Mouse (Mus musculus): ENCODE data around the gene Mef2c. TPM values are rescaled to one million over a fixed set of nuclear protein-coding genes. Genes with fewer than 3 reads are reported as not detected.

Mef2c gene
- total and polyA plus RNA-seq, 3 experiments, result 99.9 to 159 (median 107) TPM

DNA sequence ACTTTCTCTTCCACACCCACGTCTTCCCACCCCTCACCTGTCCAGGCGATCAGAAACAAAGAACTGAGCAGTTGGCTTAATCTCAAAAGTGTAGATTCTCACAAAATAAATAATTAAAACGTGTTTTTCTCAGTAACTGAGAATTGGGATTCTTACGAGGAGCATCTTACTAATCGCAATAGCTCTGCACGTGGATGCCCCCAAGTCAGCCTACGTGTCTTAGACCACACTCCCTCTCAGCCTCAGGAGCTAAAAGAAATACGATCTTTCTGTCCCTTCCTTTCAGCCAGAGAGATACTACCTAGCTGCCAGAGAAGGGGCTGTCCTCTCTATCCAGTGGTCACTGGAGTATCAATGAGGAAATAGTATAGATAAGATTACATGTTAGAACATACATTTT lies 106.3 kb downstream of the Mef2c start:
- Histone ChIP-seq H3K36me3 (replicated peaks in 1 of 2; ENCODE audit: control insufficient read depth in 1 of 2, insufficient read depth in 1 of 2, low read length in 1 of 2) (peaks cover 5 to 35% of the 10 kb centered on the region in 2 experiments), H3K4me3 (replicated peaks in 1 of 3; ENCODE audit: low read depth in 2 of 3, low read length in 2 of 3, poor library complexity in 1 of 3) (peak overlapping the region in 1 of 3 experiments; percentile 28), H3K9me3 (replicated peaks; ENCODE audit: low read length) (no peaks in the 10 kb centered on the region), H3K4me1 (ENCODE audit: control insufficient read depth in 1 of 2, insufficient read depth in 2 of 2) (peaks cover 13 to 55% of the 10 kb centered on the region in 2 experiments), H3K27ac (ENCODE audit: insufficient read depth, low read depth) (peak overlapping the region; percentile 100), H3K9ac (ENCODE audit: insufficient read depth, low read depth) (peak overlapping the region; percentile 92), H3K27me3 (replicated peaks) (no peaks in the 10 kb centered on the region), H3K79me2 (replicated peaks; ENCODE audit: control insufficient read depth, extremely low read depth, insufficient read depth, poor library complexity, severe bottlenecking) (peaks cover 32% of the 10 kb centered on the region), H3K4me2 (ENCODE audit: insufficient read depth, low read depth, poor library complexity, severe bottlenecking) (peak overlapping the region; percentile 97)
- no peak for DNase-seq (ENCODE audit: extremely low read depth)
- TF ChIP-seq E2F4 (IDR thresholded peaks at IDR 0.05; ENCODE audit: insufficient replicate concordance, low read depth, low read length), result no peak
- no peak for TF ChIP-seq SIN3A (IDR thresholded peaks at IDR 0.05; ENCODE audit: low read length)
- TF ChIP-seq MYC (IDR thresholded peaks at IDR 0.05; ENCODE audit: low read depth, low read length), result peak; percentile 65; the same call in 1 of the 2 replicates
- TF ChIP-seq BHLHE40 (IDR thresholded peaks at IDR 0.05; ENCODE audit: low read depth, low read length), result peak; percentile 53
- 0 out of 2 replicates have a peak, but pooled peaks have one; percentile 14 for TF ChIP-seq TBP (conservative IDR thresholded peaks at IDR 0.05; ENCODE audit: low read depth, low read length)
- TF ChIP-seq KAT2A (IDR thresholded peaks at IDR 0.05; ENCODE audit: insufficient replicate concordance, low read length), result no peak
- TF ChIP-seq TCF12 (IDR thresholded peaks at IDR 0.05; ENCODE audit: low read depth, low read length), result no peak
- dilution Hi-C loops (cut with MboI; ENCODE audit: extremely low pct_ligation_motif_present, extremely low pct_unique_long_range_greater_than_20kb, low sequenced_read_pairs) (no loop called here), in situ Hi-C loops (cut with MboI; ENCODE audit: low pct_ligation_motif_present, low pct_unique_long_range_greater_than_20kb, low sequenced_read_pairs) (no loop called here)

DNA sequence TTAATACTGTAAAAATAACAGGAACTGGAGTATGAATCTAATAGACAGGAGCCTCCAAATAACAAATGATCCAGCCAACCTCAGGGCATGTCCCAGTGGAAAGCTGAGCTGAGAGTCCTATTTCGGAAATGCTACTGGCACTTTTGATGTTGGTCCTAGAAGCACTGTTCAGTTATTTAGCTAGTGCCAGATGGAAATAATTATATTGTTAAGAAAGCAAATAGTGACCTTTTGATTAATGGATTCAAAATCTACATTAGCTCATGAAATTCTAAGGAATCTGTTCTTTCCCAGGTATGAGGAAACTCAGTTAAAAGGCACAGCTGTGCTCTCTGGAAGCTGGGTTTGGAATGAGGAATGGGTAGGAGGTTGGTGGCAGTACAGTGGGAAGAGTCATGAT lies 108.4 kb downstream of the Mef2c start:
- peaks cover 33% of the 10 kb centered on the region for H3K79me2 ChIP-seq (replicated peaks; ENCODE audit: control insufficient read depth, extremely low read depth, insufficient read depth, poor library complexity, severe bottlenecking)
- TF ChIP-seq ZMIZ1 (IDR thresholded peaks at IDR 0.05; ENCODE audit: low read depth, low read length), result no peak
- in situ Hi-C loops (cut with MboI; ENCODE audit: low pct_ligation_motif_present, low pct_unique_long_range_greater_than_20kb, low sequenced_read_pairs), result no loop called here
- peaks cover 5 to 50% of the 10 kb centered on the region in 2 experiments for H3K36me3 ChIP-seq (replicated peaks in 1 of 2; ENCODE audit: control insufficient read depth in 1 of 2, insufficient read depth in 1 of 2, low read length in 1 of 2)
- no peaks in the 10 kb centered on the region for H3K9me3 ChIP-seq (replicated peaks; ENCODE audit: low read length)
- dilution Hi-C loops (cut with MboI; ENCODE audit: extremely low pct_ligation_motif_present, extremely low pct_unique_long_range_greater_than_20kb, low sequenced_read_pairs), result no loop called here
- H3K9ac ChIP-seq (ENCODE audit: insufficient read depth, low read depth), result no peak overlapping the region
- no peaks in the 10 kb centered on the region for H3K27me3 ChIP-seq (replicated peaks)
- no peak overlapping the region for H3K27ac ChIP-seq (ENCODE audit: insufficient read depth, low read depth)
- H3K4me1 ChIP-seq (ENCODE audit: control insufficient read depth in 1 of 2, insufficient read depth in 2 of 2), result peaks cover 13 to 36% of the 10 kb centered on the region in 2 experiments
- no peak overlapping the region for H3K4me2 ChIP-seq (ENCODE audit: insufficient read depth, low read depth, poor library complexity, severe bottlenecking)
- H3K4me3 ChIP-seq (replicated peaks in 1 of 3; ENCODE audit: low read depth in 2 of 3, low read length in 2 of 3, poor library complexity in 1 of 3), result no peak overlapping the region
- no peak for DNase-seq (ENCODE audit: extremely low read depth)

DNA sequence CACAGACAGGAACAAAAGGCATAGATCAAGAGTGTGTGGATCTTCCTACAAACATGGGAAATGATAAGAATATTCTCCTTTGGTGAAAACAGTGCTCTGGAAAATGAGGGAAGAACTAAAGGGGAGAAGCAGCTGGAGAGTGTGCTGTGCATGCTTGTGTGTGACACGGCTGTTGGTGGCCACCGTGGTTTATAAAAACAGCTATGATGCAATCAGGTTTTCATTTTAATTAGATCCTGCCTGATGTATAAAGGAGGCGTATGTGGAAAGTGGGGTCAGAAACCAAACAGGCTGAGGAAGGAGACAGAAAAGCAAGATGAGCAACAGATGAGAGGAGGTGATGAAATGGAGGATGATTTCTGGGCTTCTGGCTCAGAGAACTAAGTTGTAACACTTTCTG lies 112.0 kb downstream of the Mef2c start:
- dilution Hi-C loops (cut with MboI; ENCODE audit: extremely low pct_ligation_motif_present, extremely low pct_unique_long_range_greater_than_20kb, low sequenced_read_pairs), result no loop called here

More for the DNA sequence above, 112.0 kb downstream of the Mef2c start:
- H3K4me1 ChIP-seq (ENCODE audit: control insufficient read depth in 1 of 2, insufficient read depth in 2 of 2), result peaks cover 6% of the 10 kb centered on the region in 2 experiments; a peak in 2 of 4 replicates
- H3K36me3 ChIP-seq (replicated peaks in 1 of 2; ENCODE audit: control insufficient read depth in 1 of 2, insufficient read depth in 1 of 2, low read length in 1 of 2), result peaks cover 16 to 81% of the 10 kb centered on the region in 2 experiments
- H3K27me3 ChIP-seq (replicated peaks), result no peaks in the 10 kb centered on the region
- H3K27ac ChIP-seq (ENCODE audit: insufficient read depth, low read depth), result no peak overlapping the region
- H3K9ac ChIP-seq (ENCODE audit: insufficient read depth, low read depth), result no peak overlapping the region
- peaks cover 24% of the 10 kb centered on the region for H3K79me2 ChIP-seq (replicated peaks; ENCODE audit: control insufficient read depth, extremely low read depth, insufficient read depth, poor library complexity, severe bottlenecking)
- no peak overlapping the region for H3K4me2 ChIP-seq (ENCODE audit: insufficient read depth, low read depth, poor library complexity, severe bottlenecking)
- H3K9me3 ChIP-seq (replicated peaks; ENCODE audit: low read length), result no peaks in the 10 kb centered on the region
- TF ChIP-seq RAD21 (IDR thresholded peaks at IDR 0.05; ENCODE audit: low read depth, low read length) (no peak), USF2 (conservative IDR thresholded peaks at IDR 0.05; ENCODE audit: low read depth, low read length) (no peak), ELF1 (IDR thresholded peaks at IDR 0.05; ENCODE audit: low read depth, low read length) (no peak), TBP (conservative IDR thresholded peaks at IDR 0.05; ENCODE audit: low read depth, low read length) (no peak), EP300 (IDR thresholded peaks at IDR 0.05; ENCODE audit: low read length) (no peak), ZC3H11A (IDR thresholded peaks at IDR 0.05; ENCODE audit: low read depth, low read length) (no peak), CHD2 (IDR thresholded peaks at IDR 0.05; ENCODE audit: low read length) (no peak), RCOR1 (conservative IDR thresholded peaks at IDR 0.05; ENCODE audit: low read depth, low read length) (no peak), MAZ (IDR thresholded peaks at IDR 0.05; ENCODE audit: low read depth, low read length) (no peak)
- in situ Hi-C loops (cut with MboI; ENCODE audit: low pct_ligation_motif_present, low pct_unique_long_range_greater_than_20kb, low sequenced_read_pairs), result no loop called here
- DNase-seq (ENCODE audit: extremely low read depth), result no peak
- H3K4me3 ChIP-seq (replicated peaks in 1 of 3; ENCODE audit: low read depth in 2 of 3, low read length in 2 of 3, poor library complexity in 1 of 3), result no peak overlapping the region

All from CH12.LX (cell line).